Mouse (Mus musculus): ENCODE results near the gene Zdhhc3. TPM values are rescaled to one million over a fixed set of nuclear protein-coding genes. Genes with fewer than 3 reads are reported as not detected.

Gene Zdhhc3
- polyA plus RNA-seq, 1 experiment from 2014 or later = 76.9 TPM

- Histone ChIP-seq H3K4me1 (ENCODE audit: control insufficient read depth, insufficient read depth, low read length) (no peaks in the 10 kb centered on the region), H3K4me3 (ENCODE audit: low read length) (no peak overlapping the region), H3K27me3 (replicated peaks; ENCODE audit: control insufficient read depth, insufficient read depth, low read length) (no peaks in the 10 kb centered on the region), H3K36me3 (ENCODE audit: control insufficient read depth, insufficient read depth, low read length) (peaks cover 15% of the 10 kb centered on the region), H3K27ac (ENCODE audit: low read length) (no peak overlapping the region), H3K9ac (ENCODE audit: low read depth, low read length) (no peak overlapping the region), H3K4me2 (ENCODE audit: low read depth, low read length) (no peak overlapping the region), H3K9me3 (ENCODE audit: control insufficient read depth, low read length) (no peaks in the 10 kb centered on the region)
- no peak for ATAC-seq
- 95% methylated on average over 16 of the region's 16 CpGs for WGBS
Observed at GRCm38 (mm10) chr9:123099631-123100455, 13.2 kb downstream of the Zdhhc3 start.

GRCm38 (mm10) chr9:123090844-123091243 lies 22.2 kb downstream of the Zdhhc3 start:
- Histone ChIP-seq H3K9me3 (ENCODE audit: control insufficient read depth, low read length) (no peaks in the 10 kb centered on the region), H3K9ac (ENCODE audit: low read depth, low read length) (no peak overlapping the region), H3K4me3 (ENCODE audit: low read length) (no peak overlapping the region), H3K27ac (ENCODE audit: low read length) (no peak overlapping the region), H3K4me2 (ENCODE audit: low read depth, low read length) (no peak overlapping the region), H3K27me3 (replicated peaks; ENCODE audit: control insufficient read depth, insufficient read depth, low read length) (no peaks in the 10 kb centered on the region), H3K4me1 (ENCODE audit: control insufficient read depth, insufficient read depth, low read length) (no peaks in the 10 kb centered on the region), H3K36me3 (ENCODE audit: control insufficient read depth, insufficient read depth, low read length) (peaks cover 9% of the 10 kb centered on the region)
- 91% methylated on average over 4 of the region's 4 CpGs for WGBS
- no peak for ATAC-seq

DNA sequence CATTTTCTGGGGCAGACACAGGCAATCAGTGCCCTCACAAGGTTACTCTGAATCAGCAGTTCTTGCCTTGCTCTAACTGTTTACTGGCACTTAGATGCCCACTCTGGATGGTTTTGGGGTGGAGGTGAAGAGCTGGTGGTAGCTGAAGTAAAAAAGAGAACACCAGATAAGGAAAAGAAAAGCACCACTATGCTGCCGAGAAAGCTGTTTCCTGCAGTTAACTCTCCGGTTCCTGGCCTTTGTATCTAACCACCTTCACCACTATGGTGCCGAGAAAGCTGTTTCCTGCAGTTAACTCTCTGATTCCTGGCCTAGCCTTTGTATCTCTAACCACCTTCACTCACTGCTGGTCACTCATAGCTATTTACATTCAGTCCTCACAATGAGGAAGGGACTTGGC lies 25.4 kb downstream of the Zdhhc3 start:
- WGBS = 71% methylated on average over 3 of the region's 3 CpGs
- H3K4me2 ChIP-seq (ENCODE audit: low read depth, low read length) = no peak overlapping the region
- no peak overlapping the region for H3K27ac ChIP-seq (ENCODE audit: low read length)
- no peaks in the 10 kb centered on the region for H3K4me1 ChIP-seq (ENCODE audit: control insufficient read depth, insufficient read depth, low read length)
- no peaks in the 10 kb centered on the region for H3K27me3 ChIP-seq (replicated peaks; ENCODE audit: control insufficient read depth, insufficient read depth, low read length)
- no peaks in the 10 kb centered on the region; the same call in none of the 2 replicates for H3K36me3 ChIP-seq (ENCODE audit: control insufficient read depth, insufficient read depth, low read length)
- no peak overlapping the region for H3K4me3 ChIP-seq (ENCODE audit: low read length)
- H3K9ac ChIP-seq (ENCODE audit: low read depth, low read length) = no peak overlapping the region
- H3K9me3 ChIP-seq (ENCODE audit: control insufficient read depth, low read length) = no peaks in the 10 kb centered on the region
- no peak for ATAC-seq

DNA sequence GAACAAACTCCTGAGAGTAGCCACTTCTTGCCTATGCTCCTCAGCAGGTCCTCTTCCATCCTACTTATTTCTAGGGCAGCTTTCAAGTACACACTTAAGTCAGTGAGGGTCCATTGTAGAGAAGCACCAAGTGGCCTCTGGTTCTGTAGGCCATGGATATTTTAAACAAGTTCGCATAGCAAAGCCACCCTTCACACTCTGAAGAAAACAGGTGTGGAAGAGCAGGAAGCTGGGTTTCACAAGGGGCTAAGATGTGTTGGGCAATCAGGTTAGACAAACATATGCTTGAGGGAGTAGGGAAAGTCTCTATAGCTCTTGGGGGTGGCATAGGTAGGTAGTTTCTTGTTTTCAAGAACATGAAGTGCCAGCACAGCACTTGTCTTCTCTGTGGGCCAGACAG lies 27.6 kb downstream of the Zdhhc3 start:
- 81% methylated on average over 1 of the region's 1 CpGs for WGBS
- Histone ChIP-seq H3K36me3 (ENCODE audit: control insufficient read depth, insufficient read depth, low read length) (peaks cover 9% of the 10 kb centered on the region), H3K4me2 (ENCODE audit: low read depth, low read length) (no peak overlapping the region), H3K27me3 (replicated peaks; ENCODE audit: control insufficient read depth, insufficient read depth, low read length) (no peaks in the 10 kb centered on the region), H3K9me3 (ENCODE audit: control insufficient read depth, low read length) (no peaks in the 10 kb centered on the region), H3K27ac (ENCODE audit: low read length) (no peak overlapping the region), H3K4me1 (ENCODE audit: control insufficient read depth, insufficient read depth, low read length) (no peaks in the 10 kb centered on the region), H3K4me3 (ENCODE audit: low read length) (no peak overlapping the region), H3K9ac (ENCODE audit: low read depth, low read length) (no peak overlapping the region)
- no peak for ATAC-seq

DNA sequence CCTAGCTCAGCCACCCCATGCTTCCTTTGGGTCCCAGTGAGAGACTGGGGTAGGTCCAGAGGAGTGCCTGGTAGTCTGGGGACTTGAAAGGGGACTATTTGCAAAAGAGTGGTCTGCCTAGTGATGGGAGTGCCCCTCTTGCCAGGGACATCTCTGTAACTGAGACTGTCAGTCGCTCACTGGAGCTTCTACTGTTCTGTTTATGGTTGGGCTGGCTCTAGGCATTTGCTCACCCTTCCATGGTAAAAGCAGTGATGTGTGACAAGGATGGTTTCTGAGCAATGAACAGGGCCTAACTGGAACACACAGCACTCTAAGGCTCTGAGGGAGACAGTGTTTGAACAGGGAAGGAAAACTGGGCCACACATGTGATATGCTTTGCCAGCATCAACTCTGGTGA lies 32.2 kb downstream of the Zdhhc3 start:
- ATAC-seq = no peak
- 82% methylated on average over 1 of the region's 1 CpGs for WGBS
- no peak overlapping the region for H3K4me3 ChIP-seq (ENCODE audit: low read length)
- H3K36me3 ChIP-seq (ENCODE audit: control insufficient read depth, insufficient read depth, low read length) = peaks cover 28% of the 10 kb centered on the region
- H3K27me3 ChIP-seq (replicated peaks; ENCODE audit: control insufficient read depth, insufficient read depth, low read length) = no peaks in the 10 kb centered on the region
- H3K4me1 ChIP-seq (ENCODE audit: control insufficient read depth, insufficient read depth, low read length) = no peaks in the 10 kb centered on the region
- H3K27ac ChIP-seq (ENCODE audit: low read length) = no peak overlapping the region
- H3K4me2 ChIP-seq (ENCODE audit: low read depth, low read length) = no peak overlapping the region
- H3K9me3 ChIP-seq (ENCODE audit: control insufficient read depth, low read length) = no peaks in the 10 kb centered on the region
- no peak overlapping the region for H3K9ac ChIP-seq (ENCODE audit: low read depth, low read length)

- Histone ChIP-seq H3K9ac (ENCODE audit: low read depth, low read length) (no peak overlapping the region), H3K27me3 (replicated peaks; ENCODE audit: control insufficient read depth, insufficient read depth, low read length) (no peaks in the 10 kb centered on the region), H3K4me1 (ENCODE audit: control insufficient read depth, insufficient read depth, low read length) (no peaks in the 10 kb centered on the region), H3K4me2 (ENCODE audit: low read depth, low read length) (no peak overlapping the region), H3K27ac (ENCODE audit: low read length) (no peak overlapping the region), H3K36me3 (ENCODE audit: control insufficient read depth, insufficient read depth, low read length) (peaks cover 28% of the 10 kb centered on the region), H3K4me3 (ENCODE audit: low read length) (no peak overlapping the region), H3K9me3 (ENCODE audit: control insufficient read depth, low read length) (no peaks in the 10 kb centered on the region)
- WGBS = 88% methylated on average over 7 of the region's 7 CpGs
- ATAC-seq = no peak
Observed at GRCm38 (mm10) chr9:123080355-123080754, 32.6 kb downstream of the Zdhhc3 start.

DNA sequence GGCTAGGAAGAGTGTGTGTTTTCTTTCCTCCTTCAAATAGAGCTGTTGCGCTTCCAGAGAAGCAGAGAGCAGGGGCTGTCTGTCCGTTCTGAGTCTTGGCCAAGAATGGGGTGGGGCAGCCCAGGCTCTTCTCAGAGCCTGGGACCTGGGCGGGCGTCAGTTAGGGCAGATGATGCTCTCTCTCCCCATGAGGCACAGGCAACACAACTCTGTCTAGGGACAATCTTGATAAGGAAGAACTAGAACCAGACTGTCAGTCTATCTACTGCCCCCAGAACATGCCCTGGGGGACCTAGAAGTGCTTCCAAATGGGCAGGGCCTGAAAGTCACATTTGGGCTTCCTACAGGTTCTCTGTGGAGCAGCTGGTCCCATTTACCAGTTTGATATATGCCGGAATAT lies 33.9 kb downstream of the Zdhhc3 start:
- Histone ChIP-seq H3K36me3 (ENCODE audit: control insufficient read depth, insufficient read depth, low read length) (peaks cover 30% of the 10 kb centered on the region), H3K9me3 (ENCODE audit: control insufficient read depth, low read length) (no peaks in the 10 kb centered on the region), H3K4me1 (ENCODE audit: control insufficient read depth, insufficient read depth, low read length) (no peaks in the 10 kb centered on the region), H3K9ac (ENCODE audit: low read depth, low read length) (no peak overlapping the region), H3K4me3 (ENCODE audit: low read length) (no peak overlapping the region), H3K4me2 (ENCODE audit: low read depth, low read length) (no peak overlapping the region), H3K27me3 (replicated peaks; ENCODE audit: control insufficient read depth, insufficient read depth, low read length) (no peaks in the 10 kb centered on the region), H3K27ac (ENCODE audit: low read length) (no peak overlapping the region)
- no peak for ATAC-seq
- 92% methylated on average over 5 of the region's 5 CpGs for WGBS

DNA sequence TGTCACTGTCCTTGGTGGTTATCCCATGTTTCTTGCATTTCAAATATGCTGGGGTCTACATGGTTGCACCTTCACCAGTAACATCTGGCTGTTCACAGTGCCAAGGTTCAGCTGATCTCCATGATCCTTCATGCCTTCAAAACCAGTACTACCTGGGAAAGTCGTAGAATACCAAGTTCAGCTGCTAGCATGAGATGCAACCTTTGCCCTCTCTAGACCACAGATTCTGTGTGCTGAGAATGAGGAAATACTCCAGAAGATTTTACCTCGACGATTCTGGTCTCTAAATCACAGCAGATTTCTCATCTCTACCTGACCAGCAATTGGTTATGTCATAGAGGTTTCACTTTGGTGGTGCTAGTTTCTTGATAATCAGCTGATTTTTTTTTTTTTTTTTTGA lies 52.8 kb downstream of the Zdhhc3 start:
- Histone ChIP-seq H3K27ac (ENCODE audit: low read length) (no peak overlapping the region), H3K4me3 (ENCODE audit: low read length) (no peak overlapping the region), H3K27me3 (replicated peaks; ENCODE audit: control insufficient read depth, insufficient read depth, low read length) (no peaks in the 10 kb centered on the region), H3K4me1 (ENCODE audit: control insufficient read depth, insufficient read depth, low read length) (no peaks in the 10 kb centered on the region), H3K9ac (ENCODE audit: low read depth, low read length) (no peak overlapping the region), H3K36me3 (ENCODE audit: control insufficient read depth, insufficient read depth, low read length) (no peaks in the 10 kb centered on the region), H3K9me3 (ENCODE audit: control insufficient read depth, low read length) (no peaks in the 10 kb centered on the region), H3K4me2 (ENCODE audit: low read depth, low read length) (no peak overlapping the region)
- WGBS = 54% methylated on average over 3 of the region's 3 CpGs
- peak; percentile 56; the same call in 1 of the 2 replicates for ATAC-seq

GRCm38 (mm10) chr9:123058724-123059292 lies 54.2 kb downstream of the Zdhhc3 start:
- Histone ChIP-seq H3K4me1 (ENCODE audit: control insufficient read depth, insufficient read depth, low read length) (no peaks in the 10 kb centered on the region), H3K9ac (ENCODE audit: low read depth, low read length) (no peak overlapping the region), H3K4me3 (ENCODE audit: low read length) (no peak overlapping the region), H3K36me3 (ENCODE audit: control insufficient read depth, insufficient read depth, low read length) (no peaks in the 10 kb centered on the region), H3K9me3 (ENCODE audit: control insufficient read depth, low read length) (no peaks in the 10 kb centered on the region), H3K4me2 (ENCODE audit: low read depth, low read length) (no peak overlapping the region), H3K27ac (ENCODE audit: low read length) (no peak overlapping the region), H3K27me3 (replicated peaks; ENCODE audit: control insufficient read depth, insufficient read depth, low read length) (no peaks in the 10 kb centered on the region)
- no peak for ATAC-seq

Data from intestine, embryonic 16.5 days (tissue).